Mouse (Mus musculus) kidney, adult 2 months (tissue): Measurements from ENCODE around the gene Rubcn. TPM values are rescaled to one million over a fixed set of nuclear protein-coding genes. Genes with fewer than 3 reads are reported as not detected.

ENCODE experiments used
- DNase-seq: peaks from one replicate; pipeline ENCODE4 v3.0.0; 2021
- H3K27ac ChIP-seq: fragments of 200-500 bp; 2 replicates; pipeline ENCODE4 v1.5.1; 2012; ENCODE audit warnings: low read depth, low read length, control low read depth, inconsistent platforms; ENCODE audit not compliant: insufficient read depth
- H3K27me3 ChIP-seq: fragments of 200-500 bp; replicated peaks from 2 replicates; pipeline ENCODE4 v1.6.1; 2012; ENCODE audit warnings: mild to moderate bottlenecking, moderate library complexity, low read length, inconsistent platforms; ENCODE audit not compliant: control insufficient read depth, insufficient read depth
- H3K36me3 ChIP-seq: fragments of 200-500 bp; 2 replicates; pipeline ENCODE4 v1.6.1; 2012; ENCODE audit warnings: mild to moderate bottlenecking, moderate library complexity, low read length, inconsistent platforms; ENCODE audit not compliant: control insufficient read depth, insufficient read depth
- H3K4me1 ChIP-seq: fragments of 200-500 bp; 2 replicates; pipeline ENCODE4 v1.6.1; 2011; ENCODE audit warnings: low read length; ENCODE audit not compliant: control insufficient read depth, insufficient read depth
- H3K4me3 ChIP-seq: fragments of 200-500 bp; 2 replicates; pipeline ENCODE4 v1.5.1; 2011; ENCODE audit warnings: mild to moderate bottlenecking, low read depth, low read length, control low read depth; ENCODE audit not compliant: insufficient read depth
- CTCF ChIP-seq: fragments of 200-500 bp; conservative IDR thresholded peaks from 2 replicates; pipeline ENCODE4 v1.5.1; 2011; ENCODE audit warnings: low read depth, mild to moderate bottlenecking, control low read depth, low read length, moderate library complexity, mixed read lengths; ENCODE audit not compliant: insufficient read depth, insufficient read length
- POLR2A ChIP-seq: fragments of 200-500 bp; IDR thresholded peaks from one replicate; pipeline ENCODE4 v1.6.1; 2011; ENCODE audit warnings: low read depth, low read length, control low read depth
- WGBS: fragments of 180-500 bp; shearing (Covaris S2); methylation state at CpG from one replicate; pipeline ENCODE4 v1.1.7; 2018; 5-methylcytosine and 5-hydroxymethylcytosine counted together
- polyA plus RNA-seq: library from polyadenylated mRNA; depleted of rRNA; stranded (reverse); fragments of >200 nt; gene quantifications from 2 replicates; pipeline ENCODE4 v1.2.3, GENCODE M21; 2012; rRNA removed

Rubcn gene
- polyA plus RNA-seq, 1 experiment, result 36.9 TPM

GRCm38 (mm10) chr16:32790056-32790455 lies 87.5 kb downstream of the Rubcn start:
- Histone ChIP-seq H3K4me3 (no peak overlapping the region), H3K4me1 (no peaks in the 10 kb centered on the region), H3K36me3 (no peaks in the 10 kb centered on the region), H3K27me3 (no peaks in the 10 kb centered on the region), H3K27ac (no peak overlapping the region)
- 93% methylated on average over 5 of the region's 5 CpGs for WGBS
- TF ChIP-seq CTCF, result no peak
- no peak for TF ChIP-seq POLR2A
- DNase-seq, result no peak

- Histone ChIP-seq H3K36me3 (no peaks in the 10 kb centered on the region), H3K4me3 (no peak overlapping the region), H3K4me1 (no peaks in the 10 kb centered on the region), H3K27me3 (no peaks in the 10 kb centered on the region), H3K27ac (no peak overlapping the region)
- TF ChIP-seq POLR2A, result no peak
- TF ChIP-seq CTCF, result no peak
- WGBS, result 78% methylated on average over 13 of the region's 13 CpGs
- DNase-seq, result no peak
Observed at GRCm38 (mm10) chr16:32784840-32785239, 92.7 kb downstream of the Rubcn start.

- Histone ChIP-seq H3K36me3 (no peaks in the 10 kb centered on the region), H3K27ac (no peak overlapping the region), H3K4me3 (no peak overlapping the region), H3K4me1 (no peaks in the 10 kb centered on the region), H3K27me3 (no peaks in the 10 kb centered on the region)
- WGBS, result 51% methylated on average over 5 of the region's 5 CpGs
- no peak for DNase-seq
- no peak for TF ChIP-seq POLR2A
- TF ChIP-seq CTCF, result no peak
Observed at GRCm38 (mm10) chr16:32783324-32784062, 94.1 kb downstream of the Rubcn start.

DNA sequence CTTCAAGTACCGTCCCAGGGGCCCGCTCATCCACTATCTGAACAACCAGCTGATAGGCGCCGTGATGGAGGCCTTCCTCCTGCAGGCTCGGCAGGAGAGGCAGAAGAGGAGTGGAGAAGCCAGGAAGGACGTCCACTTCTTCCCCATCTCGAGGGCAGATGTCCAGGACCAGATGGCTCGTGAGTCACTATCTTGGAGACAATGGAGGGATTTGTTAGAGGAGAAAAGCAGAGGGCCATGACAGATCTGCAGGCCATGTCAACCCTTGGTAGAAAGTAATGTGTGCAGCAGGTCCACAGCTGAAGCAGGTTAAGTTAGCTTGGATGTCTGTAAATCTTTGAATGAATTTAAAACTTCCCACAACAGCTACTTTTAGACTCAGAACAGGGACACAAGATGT lies 98.6 kb downstream of the Rubcn start:
- Histone ChIP-seq H3K4me3 (no peak overlapping the region), H3K36me3 (no peaks in the 10 kb centered on the region), H3K27me3 (no peaks in the 10 kb centered on the region), H3K27ac (no peak overlapping the region), H3K4me1 (no peaks in the 10 kb centered on the region)
- WGBS, result 82% methylated on average over 8 of the region's 8 CpGs
- TF ChIP-seq CTCF, result no peak
- no peak for TF ChIP-seq POLR2A
- no peak for DNase-seq

- Histone ChIP-seq H3K4me3 (no peak overlapping the region), H3K36me3 (no peaks in the 10 kb centered on the region), H3K27ac (no peak overlapping the region), H3K27me3 (no peaks in the 10 kb centered on the region), H3K4me1 (no peaks in the 10 kb centered on the region)
- WGBS, result 59% methylated on average over 10 of the region's 10 CpGs
- no peak for TF ChIP-seq CTCF
- no peak for TF ChIP-seq POLR2A
- no peak for DNase-seq
Observed at GRCm38 (mm10) chr16:32776676-32777075, 100.9 kb downstream of the Rubcn start.

Other genes with a start within 250 kb of the Rubcn start
- 35.8 and 40.8 TPM in 2 replicates for gene Tnk2, start 233.9 kb downstream of the Rubcn start, polyA plus RNA-seq
- 0.16 and 0.41 TPM in 2 replicates for gene Muc4, start 141.9 kb downstream of the Rubcn start, polyA plus RNA-seq
- gene Muc20, start 80.3 kb downstream of the Rubcn start, polyA plus RNA-seq, result 39.2 and 41.8 TPM in 2 replicates
- gene Smbd1, start 67.3 kb downstream of the Rubcn start, polyA plus RNA-seq, result not detected in 2 replicates
- gene Fyttd1, start 266 bp downstream of the Rubcn start, polyA plus RNA-seq, result 6.2 and 9.0 TPM in 2 replicates
- gene Lrch3, start 36.3 kb upstream of the Rubcn start, polyA plus RNA-seq, result 20.6 and 21.0 TPM in 2 replicates
- 2.8 and 3.8 TPM in 2 replicates for gene Iqcg, start 178.5 kb upstream of the Rubcn start, polyA plus RNA-seq
- 307 and 414 TPM in 2 replicates for gene Rpl35a, start 178.7 kb upstream of the Rubcn start, polyA plus RNA-seq
- 3.1 and 4.8 TPM in 2 replicates for gene Lmln, start 184.8 kb upstream of the Rubcn start, polyA plus RNA-seq